Mouse (Mus musculus): ENCODE results near the gene Hormad2. TPM values are rescaled to one million over a fixed set of nuclear protein-coding genes. Genes with fewer than 3 reads are reported as not detected.

Hormad2 gene
- polyA plus RNA-seq, 1 experiment from 2014 or later, result 0.35 TPM

Other genes starting within 250 kb of the Hormad2 start
- 5.9 and 7.3 TPM in 2 replicates for gene Castor1, start 222.9 kb downstream of the Hormad2 start, polyA plus RNA-seq (2015; fragmentation: Nextera tagmentation; extraction: Ambion mirVana)
- gene Osm, start 204.7 kb downstream of the Hormad2 start, polyA plus RNA-seq (2015; fragmentation: Nextera tagmentation; extraction: Ambion mirVana), result 0.07 and 0.12 TPM in 2 replicates
- gene Lif, start 183.5 kb downstream of the Hormad2 start, polyA plus RNA-seq (2015; fragmentation: Nextera tagmentation; extraction: Ambion mirVana), result 0.95 and 0.98 TPM in 2 replicates
- gene Mtmr3, start 153.8 kb upstream of the Hormad2 start, polyA plus RNA-seq (2015; fragmentation: Nextera tagmentation; extraction: Ambion mirVana), result 15.4 and 18.5 TPM in 2 replicates
- not detected in 2 replicates for gene Gm11032, start 179.0 kb upstream of the Hormad2 start, polyA plus RNA-seq (2015; fragmentation: Nextera tagmentation; extraction: Ambion mirVana)
- 32.0 and 32.8 TPM in 2 replicates for gene Ascc2, start 196.6 kb upstream of the Hormad2 start, polyA plus RNA-seq (2015; fragmentation: Nextera tagmentation; extraction: Ambion mirVana)

Data from intestine, embryonic 16.5 days (tissue).